Mouse (Mus musculus) thymus, adult 2 months (tissue): Measurements from ENCODE around the gene Nfia. TPM values are rescaled to one million over a fixed set of nuclear protein-coding genes. Genes with fewer than 3 reads are reported as not detected.

Source experiments
- DNase-seq: peaks from one replicate; pipeline ENCODE4 v3.0.0; 2021
- H3K27ac ChIP-seq: fragments of 200-500 bp; 2 replicates; pipeline ENCODE4 v1.5.1; 2012; ENCODE audit warnings: low read length, control low read depth; ENCODE audit not compliant: control insufficient read depth, insufficient read depth
- H3K27me3 ChIP-seq: fragments of 200-500 bp; 2 replicates; pipeline ENCODE4 v1.6.1; 2012; ENCODE audit warnings: mild to moderate bottlenecking, low read length, moderate library complexity, mixed read lengths; ENCODE audit not compliant: control insufficient read depth, insufficient read depth
- H3K36me3 ChIP-seq: fragments of 200-500 bp; 2 replicates; pipeline ENCODE4 v1.6.1; 2012; ENCODE audit warnings: mild to moderate bottlenecking, low read length, moderate library complexity; ENCODE audit not compliant: control insufficient read depth, insufficient read depth
- H3K4me1 ChIP-seq: fragments of 200-500 bp; replicated peaks from 2 replicates; pipeline ENCODE4 v1.6.1; 2012; ENCODE audit warnings: low read length; ENCODE audit not compliant: control insufficient read depth, insufficient read depth
- H3K4me3 ChIP-seq: fragments of 200-500 bp; 2 replicates; pipeline ENCODE4 v1.5.1; 2012; ENCODE audit warnings: mild to moderate bottlenecking, low read length, control low read depth, moderate library complexity; ENCODE audit not compliant: control insufficient read depth, insufficient read depth
- CTCF ChIP-seq: fragments of 200-500 bp; IDR thresholded peaks from 2 replicates; pipeline ENCODE4 v1.5.1; 2012; ENCODE audit warnings: mild to moderate bottlenecking, control low read depth, low read length, moderate library complexity, borderline replicate concordance; ENCODE audit not compliant: control insufficient read depth, poor library complexity, insufficient read depth; ENCODE audit errors: extremely low read depth
- POLR2A ChIP-seq: fragments of 200-500 bp; IDR thresholded peaks from 2 replicates; pipeline ENCODE4 v1.6.1; 2012; ENCODE audit warnings: mild to moderate bottlenecking, low read length, control low read depth, moderate library complexity; ENCODE audit not compliant: control insufficient read depth, poor library complexity, insufficient read depth; ENCODE audit errors: extremely low read depth
- WGBS: fragments of 180-500 bp; shearing (Covaris S2); methylation state at CpG from one replicate; pipeline ENCODE4 v1.1.7; 2018; 5-methylcytosine and 5-hydroxymethylcytosine counted together
- polyA plus RNA-seq: library from polyadenylated mRNA; depleted of rRNA; stranded (reverse); fragments of >200 nt; gene quantifications from 2 replicates; pipeline ENCODE4 v1.2.3, GENCODE M21; 2012

Gene Nfia
- polyA plus RNA-seq, 1 experiment, result 26.4 TPM

GRCm38 (mm10) chr4:97886220-97886619 lies 113.7 kb downstream of the Nfia start:
- no peak for DNase-seq
- Histone ChIP-seq H3K4me3 (no peak overlapping the region), H3K4me1 (no peaks in the 10 kb centered on the region; the same call in 1 of the 2 replicates), H3K36me3 (no peaks in the 10 kb centered on the region), H3K27me3 (no peaks in the 10 kb centered on the region), H3K27ac (no peak overlapping the region)
- 95% methylated on average over 5 of the region's 5 CpGs for WGBS
- TF ChIP-seq POLR2A (no peak), CTCF (no peak)

- Histone ChIP-seq H3K27ac (no peak overlapping the region), H3K4me1 (no peaks in the 10 kb centered on the region; the same call in 1 of the 2 replicates), H3K36me3 (no peaks in the 10 kb centered on the region), H3K4me3 (no peak overlapping the region), H3K27me3 (no peaks in the 10 kb centered on the region)
- 100% methylated on average over 1 of the region's 1 CpGs for WGBS
- no peak for DNase-seq
- TF ChIP-seq CTCF (no peak), POLR2A (no peak)
Measured at GRCm38 (mm10) chr4:97887228-97887627, 114.7 kb downstream of the Nfia start.

GRCm38 (mm10) chr4:97891063-97891462 lies 118.5 kb downstream of the Nfia start:
- 32% methylated on average over 3 of the region's 3 CpGs for WGBS
- H3K27ac ChIP-seq, result no peak overlapping the region
- no peaks in the 10 kb centered on the region; the same call in 1 of the 2 replicates for H3K4me1 ChIP-seq
- no peaks in the 10 kb centered on the region for H3K27me3 ChIP-seq
- H3K4me3 ChIP-seq, result no peak overlapping the region
- no peak for TF ChIP-seq POLR2A
- TF ChIP-seq CTCF, result no peak
- no peak for DNase-seq
- H3K36me3 ChIP-seq, result no peaks in the 10 kb centered on the region

GRCm38 (mm10) chr4:97891611-97892010 lies 119.1 kb downstream of the Nfia start:
- H3K27ac ChIP-seq, result no peak overlapping the region
- TF ChIP-seq POLR2A, result no peak
- no peak for TF ChIP-seq CTCF
- no peak for DNase-seq
- H3K36me3 ChIP-seq, result no peaks in the 10 kb centered on the region
- H3K4me1 ChIP-seq, result no peaks in the 10 kb centered on the region
- WGBS, result 62% methylated on average over 1 of the region's 1 CpGs
- no peak overlapping the region for H3K4me3 ChIP-seq
- H3K27me3 ChIP-seq, result no peaks in the 10 kb centered on the region

DNA sequence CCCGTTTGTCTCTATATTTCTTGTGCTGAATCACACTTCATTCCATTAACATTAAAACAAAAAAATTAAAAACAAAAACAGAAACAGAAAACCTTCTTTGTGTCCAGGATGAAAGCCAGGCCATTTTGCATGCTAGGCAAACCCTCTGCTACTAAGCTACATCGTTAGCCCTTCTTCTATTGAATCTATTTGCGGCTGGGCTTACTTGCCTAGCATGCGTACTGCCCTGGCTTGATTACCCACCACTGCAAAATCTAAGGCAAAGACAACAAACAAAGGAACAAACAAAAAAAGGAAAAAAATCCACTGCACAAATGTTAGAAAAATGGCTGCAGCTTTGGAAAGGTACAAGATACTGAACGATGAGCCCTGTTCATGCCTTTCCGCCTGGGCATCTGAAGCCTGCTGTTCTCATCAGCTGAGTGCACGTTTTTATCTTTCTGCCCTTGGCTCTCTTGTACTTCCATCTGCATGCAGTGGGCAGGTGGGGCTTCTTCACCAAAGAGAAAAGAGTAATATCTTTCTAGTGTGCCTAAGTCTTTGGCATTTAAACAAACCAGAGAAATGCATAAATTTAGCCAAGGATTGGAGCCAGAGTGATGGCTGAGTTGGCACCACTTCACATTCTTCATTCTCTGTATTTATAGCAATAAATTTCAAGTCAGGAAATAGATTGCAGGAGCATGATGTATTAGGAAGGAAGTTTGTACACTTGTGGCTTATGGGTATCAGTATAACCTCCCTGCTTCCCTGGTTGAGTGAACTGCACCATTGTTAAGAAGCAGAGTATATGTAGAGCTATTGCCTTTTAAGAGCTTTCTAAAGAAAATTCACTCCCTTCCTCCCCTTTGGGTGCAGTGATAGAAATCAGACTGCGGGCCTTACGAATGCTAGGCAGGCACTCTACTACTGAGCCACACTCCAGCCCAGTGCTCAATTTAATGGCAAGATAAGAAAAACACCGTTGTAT lies 121.7 kb downstream of the Nfia start:
- no peak for TF ChIP-seq CTCF
- no peak for TF ChIP-seq POLR2A
- H3K4me1 ChIP-seq, result no peaks in the 10 kb centered on the region
- no peak for DNase-seq
- no peak overlapping the region for H3K27ac ChIP-seq
- H3K36me3 ChIP-seq, result no peaks in the 10 kb centered on the region
- WGBS, result 74% methylated on average over 10 of the region's 10 CpGs
- H3K4me3 ChIP-seq, result no peak overlapping the region
- H3K27me3 ChIP-seq, result no peaks in the 10 kb centered on the region

DNA sequence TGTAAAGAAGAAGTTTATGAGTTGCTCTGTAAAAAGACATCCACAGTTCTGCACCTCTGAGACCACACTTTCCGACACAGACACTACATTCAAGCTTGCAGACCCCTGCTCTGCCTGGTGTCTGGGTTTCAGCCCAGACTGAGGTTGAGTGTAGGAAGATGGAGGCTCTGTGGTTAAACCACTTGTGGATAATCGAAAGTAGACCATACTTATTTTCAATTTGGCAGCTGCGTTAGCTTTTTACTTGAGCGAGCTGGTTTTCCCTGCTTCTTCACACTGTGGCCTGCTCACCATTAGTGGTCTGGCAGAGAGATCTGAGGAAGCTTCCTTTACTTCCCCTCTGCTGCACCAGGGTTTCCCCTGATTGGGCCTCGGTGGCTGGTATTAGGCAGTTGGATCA lies 123.4 kb downstream of the Nfia start:
- no peak for DNase-seq
- Histone ChIP-seq H3K4me3 (no peak overlapping the region), H3K27me3 (no peaks in the 10 kb centered on the region), H3K4me1 (no peaks in the 10 kb centered on the region), H3K27ac (no peak overlapping the region), H3K36me3 (no peaks in the 10 kb centered on the region)
- WGBS, result 32% methylated on average over 5 of the region's 5 CpGs
- TF ChIP-seq CTCF (no peak), POLR2A (no peak)

DNA sequence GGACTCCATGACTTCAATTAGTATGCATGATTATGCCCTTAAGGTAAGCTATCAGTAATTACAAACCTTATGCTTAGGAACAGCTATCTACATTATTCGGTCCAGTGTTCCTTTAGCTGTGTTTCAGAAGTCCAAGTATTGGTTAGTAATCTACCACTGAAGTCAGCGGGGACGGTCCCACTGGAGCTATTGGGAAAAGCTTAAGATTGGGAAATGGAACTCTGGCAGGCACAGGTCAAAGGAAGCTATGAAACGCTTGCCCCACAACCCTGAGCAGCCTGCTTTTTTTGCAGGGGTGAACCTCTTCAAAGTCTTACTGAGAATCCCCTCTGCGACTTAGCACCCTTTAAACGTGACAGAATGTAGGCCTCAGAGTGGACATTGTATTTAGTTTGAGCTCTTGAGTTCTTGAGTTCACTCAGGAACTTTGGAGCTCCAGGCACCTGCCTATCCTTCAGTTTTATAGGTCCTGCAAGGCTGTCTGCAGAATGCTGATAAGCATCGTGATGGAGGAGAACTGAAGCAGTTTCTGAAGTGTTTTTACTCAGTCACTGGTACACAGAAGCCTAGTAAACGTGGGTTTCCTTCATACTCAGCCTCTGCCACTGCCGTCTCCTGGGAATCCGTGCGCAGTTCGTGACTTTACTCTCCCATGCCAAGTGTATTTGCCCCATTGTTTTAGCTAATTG lies 127.9 kb downstream of the Nfia start:
- no peak overlapping the region for H3K27ac ChIP-seq
- DNase-seq, result no peak

More for the DNA sequence above, 127.9 kb downstream of the Nfia start:
- Histone ChIP-seq H3K27me3 (no peaks in the 10 kb centered on the region), H3K4me3 (no peak overlapping the region), H3K36me3 (no peaks in the 10 kb centered on the region), H3K4me1 (no peaks in the 10 kb centered on the region)
- WGBS, result 88% methylated on average over 12 of the region's 12 CpGs
- no peak for TF ChIP-seq POLR2A
- TF ChIP-seq CTCF, result no peak
